Mouse (Mus musculus) MEL (cell line): ENCODE data around the gene Rnf130. TPM values are rescaled to one million over a fixed set of nuclear protein-coding genes. Genes with fewer than 3 reads are reported as not detected.

ENCODE experiments used
- DNase-seq: peaks from one replicate; pipeline ENCODE4 v3.0.0; 2011; ENCODE audit warnings: low read depth, low spot score
- H3K27ac ChIP-seq: 2 replicates; pipeline ENCODE4 v1.5.1; 2012; ENCODE audit warnings: low read depth, mild to moderate bottlenecking, control low read depth, low read length, moderate library complexity; ENCODE audit not compliant: control insufficient read depth
- H3K27me3 ChIP-seq, 2 experiments: fragments of 150-350 bp in 1 of 2; sonication (generic) in 1 of 2; 2 replicates each; pipeline ENCODE4 v1.6.1; 2012; ENCODE audit warnings: low read length in 2 of 2, mild to moderate bottlenecking in 2 of 2, improper control_type of control experiment in 1 of 2, moderate library complexity in 1 of 2; ENCODE audit not compliant: insufficient read depth in 2 of 2, control insufficient read depth in 1 of 2
- H3K36me3 ChIP-seq, 2 experiments: 2 replicates each; pipeline ENCODE4 v1.6.1; 2012 to 2014; ENCODE audit warnings: low read length in 2 of 2, improper control_type of control experiment in 1 of 2, inconsistent platforms in 1 of 2, mild to moderate bottlenecking in 1 of 2; ENCODE audit not compliant: insufficient read depth in 2 of 2, control insufficient read depth in 1 of 2
- H3K4me1 ChIP-seq, 2 experiments: fragments of 150-350 bp in 1 of 2; sonication (generic) in 1 of 2; 2 replicates each; pipeline ENCODE4 v1.6.1; 2012; ENCODE audit warnings: low read length in 2 of 2, improper control_type of control experiment in 1 of 2, mild to moderate bottlenecking in 1 of 2; ENCODE audit not compliant: insufficient read depth in 2 of 2, control insufficient read depth in 1 of 2
- H3K4me3 ChIP-seq, 2 experiments: fragments of 150-350 bp in 1 of 2; sonication (generic) in 1 of 2; 2 replicates each; pipeline ENCODE4 v1.5.1; 2012; ENCODE audit warnings: low read depth in 2 of 2, low read length in 2 of 2, mild to moderate bottlenecking in 2 of 2, moderate library complexity in 2 of 2, control low read depth in 1 of 2, improper control_type of control experiment in 1 of 2; ENCODE audit not compliant: control insufficient read depth in 1 of 2, insufficient read depth in 1 of 2
- H3K79me2 ChIP-seq: 2 replicates; pipeline ENCODE4 v1.6.1; 2012; ENCODE audit warnings: mild to moderate bottlenecking, low read length, moderate library complexity; ENCODE audit not compliant: control insufficient read depth, poor library complexity, insufficient read depth
- H3K9ac ChIP-seq: 2 replicates; pipeline ENCODE4 v1.6.1; 2012; ENCODE audit warnings: low read depth, mild to moderate bottlenecking, control low read depth, low read length, moderate library complexity; ENCODE audit not compliant: control insufficient read depth, poor library complexity, severe bottlenecking
- H3K9me3 ChIP-seq: fragments of 150-350 bp; sonication (generic); replicated peaks from 2 replicates; pipeline ENCODE4 v1.6.1; 2012; ENCODE audit warnings: mild to moderate bottlenecking, low read length, improper control_type of control experiment, moderate library complexity; ENCODE audit not compliant: insufficient read depth
- BHLHE40 ChIP-seq: IDR thresholded peaks from 2 replicates; pipeline ENCODE4 v1.6.1; 2012; ENCODE audit warnings: low read depth, mild to moderate bottlenecking, inconsistent platforms, low read length, improper control_type of control experiment, borderline replicate concordance
- CHD1 ChIP-seq: IDR thresholded peaks from 2 replicates; pipeline ENCODE4 v1.6.1; 2012; ENCODE audit warnings: low read depth, mild to moderate bottlenecking, inconsistent platforms, low read length, improper control_type of control experiment
- CHD2 ChIP-seq: IDR thresholded peaks from 2 replicates; pipeline ENCODE4 v1.6.1; 2011; ENCODE audit warnings: low read length, improper control_type of control experiment
- CTCF ChIP-seq, 3 experiments: IDR thresholded peaks in 2 of 3; conservative IDR thresholded peaks in 1 of 3; 2 replicates each; pipeline ENCODE4 v1.5.1; 2011 to 2012; ENCODE audit warnings: low read length in 3 of 3, low read depth in 2 of 3, mild to moderate bottlenecking in 2 of 3, improper control_type of control experiment in 1 of 3, inconsistent platforms in 1 of 3, mixed read lengths in 1 of 3, moderate library complexity in 1 of 3; ENCODE audit not compliant: control insufficient read depth in 1 of 3, insufficient read depth in 1 of 3, poor library complexity in 1 of 3, severe bottlenecking in 1 of 3
- ELF1 ChIP-seq: IDR thresholded peaks from 2 replicates; pipeline ENCODE4 v1.6.1; 2014; ENCODE audit warnings: low read depth, mild to moderate bottlenecking, inconsistent platforms, low read length, improper control_type of control experiment, moderate library complexity
- EP300 ChIP-seq, 2 experiments: IDR thresholded peaks; 2 replicates each; pipeline ENCODE4 v1.6.1; 2011; ENCODE audit warnings: improper control_type of control experiment in 2 of 2, low read length in 2 of 2, low read depth in 1 of 2, mild to moderate bottlenecking in 1 of 2
- GABPA ChIP-seq: IDR thresholded peaks from 2 replicates; pipeline ENCODE4 v1.6.1; 2012; ENCODE audit warnings: low read depth, mild to moderate bottlenecking, inconsistent platforms, low read length, improper control_type of control experiment, moderate library complexity
- GATA1 ChIP-seq: IDR thresholded peaks from 2 replicates; pipeline ENCODE4 v1.6.1; 2011; ENCODE audit warnings: low read depth, low read length, improper control_type of control experiment
- JUND ChIP-seq: IDR thresholded peaks from 2 replicates; pipeline ENCODE4 v1.6.1; 2011; ENCODE audit warnings: low read depth, mild to moderate bottlenecking, improper control_type of control experiment, low read length
- KAT2A ChIP-seq: conservative IDR thresholded peaks from 2 replicates; pipeline ENCODE4 v1.6.1; 2012; ENCODE audit warnings: low read depth, low read length, improper control_type of control experiment, inconsistent platforms
- MAFK ChIP-seq: IDR thresholded peaks from 2 replicates; pipeline ENCODE4 v1.6.1; 2011; ENCODE audit warnings: low read depth, mild to moderate bottlenecking, low read length, improper control_type of control experiment, borderline replicate concordance
- MAX ChIP-seq: IDR thresholded peaks from 2 replicates; pipeline ENCODE4 v1.6.1; 2011; ENCODE audit warnings: low read length, improper control_type of control experiment
- MAZ ChIP-seq: IDR thresholded peaks from 2 replicates; pipeline ENCODE4 v1.6.1; 2012; ENCODE audit warnings: low read depth, mild to moderate bottlenecking, inconsistent platforms, low read length, improper control_type of control experiment
- MEF2A ChIP-seq: IDR thresholded peaks from 2 replicates; pipeline ENCODE4 v1.6.1; 2014; ENCODE audit warnings: low read depth, mild to moderate bottlenecking, inconsistent platforms, low read length, improper control_type of control experiment; ENCODE audit not compliant: poor library complexity, insufficient replicate concordance, severe bottlenecking; ENCODE audit errors: extremely low read depth
- MXI1 ChIP-seq: IDR thresholded peaks from 2 replicates; pipeline ENCODE4 v1.6.1; 2011; ENCODE audit warnings: mild to moderate bottlenecking, low read depth, low read length, improper control_type of control experiment
- MYC ChIP-seq: IDR thresholded peaks from 2 replicates; pipeline ENCODE4 v1.6.1; 2011; ENCODE audit warnings: low read depth, mild to moderate bottlenecking, low read length, improper control_type of control experiment, moderate library complexity
- NELFE ChIP-seq: IDR thresholded peaks from 2 replicates; pipeline ENCODE4 v1.6.1; 2011; ENCODE audit warnings: low read depth, low read length, improper control_type of control experiment
- NRF1 ChIP-seq: IDR thresholded peaks from 2 replicates; pipeline ENCODE4 v1.6.1; 2014; ENCODE audit warnings: low read depth, mild to moderate bottlenecking, inconsistent platforms, low read length, improper control_type of control experiment, moderate library complexity; ENCODE audit not compliant: poor library complexity, insufficient read depth, severe bottlenecking
- POLR2AphosphoS2 ChIP-seq: IDR thresholded peaks from 2 replicates; pipeline ENCODE4 v1.6.1; 2011; ENCODE audit warnings: low read length, improper control_type of control experiment
- POLR2AphosphoS5 ChIP-seq: IDR thresholded peaks from 2 replicates; pipeline ENCODE4 v1.6.1; 2012; ENCODE audit warnings: low read depth, borderline replicate concordance, mild to moderate bottlenecking, inconsistent platforms, low read length, moderate library complexity, mixed read lengths
- RCOR1 ChIP-seq: IDR thresholded peaks from 2 replicates; pipeline ENCODE4 v1.6.1; 2012; ENCODE audit warnings: low read depth, mild to moderate bottlenecking, inconsistent platforms, low read length, improper control_type of control experiment
- SIN3A ChIP-seq: IDR thresholded peaks from 2 replicates; pipeline ENCODE4 v1.6.1; 2012; ENCODE audit warnings: low read length, improper control_type of control experiment, inconsistent platforms
- TAL1 ChIP-seq: IDR thresholded peaks from 2 replicates; pipeline ENCODE4 v1.6.1; 2012; ENCODE audit warnings: mild to moderate bottlenecking, inconsistent platforms, low read length, moderate library complexity, mixed read lengths
- TBP ChIP-seq: IDR thresholded peaks from 2 replicates; pipeline ENCODE4 v1.8.0; 2011; ENCODE audit warnings: low read depth, low read length, improper control_type of control experiment
- TCF12 ChIP-seq: IDR thresholded peaks from 2 replicates; pipeline ENCODE4 v1.6.1; 2014; ENCODE audit warnings: low read depth, mild to moderate bottlenecking, inconsistent platforms, low read length, improper control_type of control experiment, moderate library complexity
- UBTF ChIP-seq: IDR thresholded peaks from 2 replicates; pipeline ENCODE4 v1.6.1; 2012; ENCODE audit warnings: low read depth, mild to moderate bottlenecking, inconsistent platforms, low read length, improper control_type of control experiment, moderate library complexity, borderline replicate concordance; ENCODE audit not compliant: insufficient read depth
- USF1 ChIP-seq: IDR thresholded peaks from 2 replicates; pipeline ENCODE4 v1.6.1; 2014; ENCODE audit warnings: low read depth, mild to moderate bottlenecking, inconsistent platforms, low read length, improper control_type of control experiment, moderate library complexity
- USF2 ChIP-seq, 2 experiments: IDR thresholded peaks; 2 replicates each; pipeline ENCODE4 v1.6.1; 2011 to 2012; ENCODE audit warnings: improper control_type of control experiment in 2 of 2, low read length in 2 of 2, borderline replicate concordance in 1 of 2, inconsistent platforms in 1 of 2, low read depth in 1 of 2, mild to moderate bottlenecking in 1 of 2; ENCODE audit not compliant: insufficient read depth in 1 of 2
- ZC3H11A ChIP-seq: IDR thresholded peaks from 2 replicates; pipeline ENCODE4 v1.6.1; 2012; ENCODE audit warnings: low read depth, mild to moderate bottlenecking, inconsistent platforms, low read length, improper control_type of control experiment
- ZKSCAN1 ChIP-seq: IDR thresholded peaks from 2 replicates; pipeline ENCODE4 v1.6.1; 2012; ENCODE audit warnings: low read depth, mild to moderate bottlenecking, inconsistent platforms, low read length, improper control_type of control experiment, moderate library complexity
- ZNF384 ChIP-seq: IDR thresholded peaks from 2 replicates; pipeline ENCODE4 v1.6.1; 2012; ENCODE audit warnings: low read depth, mild to moderate bottlenecking, inconsistent platforms, low read length, improper control_type of control experiment
- polyA plus RNA-seq, 2 experiments: library from polyadenylated mRNA; stranded (reverse) in 1 of 2; unstranded in 1 of 2; fragments of >175 nt in 1 of 2; fragments of >200 nt in 1 of 2; gene quantifications; 2 replicates each; pipeline versions ENCODE4 v1.2.1 to v1.2.4; 2012; ENCODE audit warnings: low replicate concordance in 2 of 2, low read depth in 1 of 2; ENCODE audit not compliant: insufficient read length in 2 of 2, insufficient read depth in 1 of 2, missing spikeins in 1 of 2
- total RNA-seq: library from RNA; depleted of rRNA; stranded (reverse); fragments of 300-350 nt; gene quantifications from 2 replicates; pipeline ENCODE4 v1.2.3, GENCODE M21; 2012

Rnf130 gene
- total and polyA plus RNA-seq, 3 experiments = 59.5 to 507 (median 78.2) TPM

DNA sequence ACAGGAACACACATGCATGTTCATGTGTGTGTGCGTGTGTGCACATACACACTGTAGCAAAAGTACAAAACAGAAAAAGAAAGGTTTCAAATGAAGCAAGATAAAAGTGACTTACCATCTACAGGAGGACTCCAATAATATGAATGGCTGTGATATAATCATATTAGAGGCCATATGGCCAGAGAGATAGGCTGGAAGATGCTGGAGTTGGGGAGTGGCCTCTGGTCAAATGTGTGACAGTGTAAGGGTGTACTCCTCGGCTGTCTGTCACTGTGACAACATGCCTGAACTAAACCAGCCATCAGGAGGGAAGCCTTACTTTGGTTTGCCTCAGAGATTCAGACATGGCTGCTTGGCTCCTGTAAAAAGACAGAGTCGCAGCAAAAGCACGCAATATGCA is 40.1 kb upstream of the Rnf130 start (continued):
- peak; percentile 77 for TF ChIP-seq GATA1
- peak; percentile 54; the same call in 1 of the 2 replicates for TF ChIP-seq SIN3A
- peak; percentile 55 for TF ChIP-seq TAL1
- TF ChIP-seq JUND = no peak
- no peak for TF ChIP-seq USF1
- no peak for TF ChIP-seq ELF1
- no peak for TF ChIP-seq GABPA
- no peak for TF ChIP-seq CHD1
- no peak for TF ChIP-seq MAZ
- no peak for TF ChIP-seq KAT2A
- peak in 1 of 2 experiments; percentile 69; a peak in 2 of 4 replicates for TF ChIP-seq EP300 (IDR thresholded peaks at IDR 0.05; ENCODE audit: low read depth in 1 of 2, low read length in 2 of 2)

DNA sequence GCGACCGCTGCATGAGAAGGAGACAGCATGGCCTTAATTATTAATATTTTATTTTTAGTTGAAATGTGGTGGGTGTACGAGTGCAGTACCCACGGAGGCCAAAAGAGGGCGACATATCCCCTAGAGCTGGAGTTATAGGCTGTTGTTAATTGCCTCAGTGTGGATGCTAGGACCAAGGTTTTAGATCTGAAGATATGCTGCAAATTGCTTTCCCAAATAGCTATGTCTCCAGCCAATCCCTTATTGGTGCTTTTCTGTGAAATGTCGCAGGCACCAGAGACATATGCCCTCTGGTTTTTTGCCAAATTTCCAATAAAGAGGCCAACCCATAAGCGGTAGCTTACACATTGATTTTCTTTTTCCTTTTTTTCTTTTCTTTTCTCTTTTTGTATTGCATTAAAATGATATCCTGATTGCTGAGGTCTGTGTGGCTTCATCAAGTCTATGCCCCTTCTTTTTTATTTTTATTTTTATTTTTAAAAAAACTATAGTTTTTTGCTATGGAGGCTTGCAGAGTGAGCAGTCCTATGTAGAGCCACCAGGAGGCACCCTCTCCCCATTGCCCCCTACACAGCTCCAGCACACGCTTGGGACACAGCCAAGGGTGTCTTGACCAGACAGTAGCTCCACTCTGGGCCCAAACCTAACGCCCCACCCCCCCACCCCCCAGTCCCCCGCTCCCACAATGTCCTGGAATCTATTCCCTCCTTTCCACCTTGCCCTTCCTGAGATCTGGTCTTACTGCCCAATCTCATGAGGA is 38.7 kb upstream of the Rnf130 start:
- H3K27ac ChIP-seq = no peak overlapping the region
- peaks cover 24 to 30% of the 10 kb centered on the region in 2 experiments for H3K4me1 ChIP-seq
- no peak overlapping the region for H3K4me3 ChIP-seq
- no peaks in the 10 kb centered on the region for H3K9me3 ChIP-seq
- peaks cover 0 to 37% of the 10 kb centered on the region in 2 experiments; a peak in 2 of 4 replicates for H3K36me3 ChIP-seq
- no peaks in the 10 kb centered on the region for H3K79me2 ChIP-seq
- DNase-seq = peak; percentile 91
- H3K27me3 ChIP-seq = no peaks in the 10 kb centered on the region
- H3K9ac ChIP-seq = peak overlapping the region; percentile 43
- no peak for TF ChIP-seq POLR2AphosphoS2
- TF ChIP-seq TBP = no peak
- no peak for TF ChIP-seq ZKSCAN1
- no peak for TF ChIP-seq CHD1
- no peak for TF ChIP-seq CHD2
- no peak for TF ChIP-seq POLR2AphosphoS5
- TF ChIP-seq UBTF = no peak
- peak; percentile 61; the same call in 1 of the 2 replicates for TF ChIP-seq ZNF384
- TF ChIP-seq MAFK = no peak
- peak; percentile 95 to 98 (median 96) for TF ChIP-seq CTCF (IDR thresholded peaks at IDR 0.05 in 2 of 3, conservative IDR thresholded peaks at IDR 0.05 in 1 of 3; ENCODE audit: control insufficient read depth in 1 of 3, insufficient read depth in 1 of 3, low read depth in 2 of 3, low read length in 3 of 3, poor library complexity in 1 of 3, severe bottlenecking in 1 of 3)
- no peak for TF ChIP-seq MEF2A
- TF ChIP-seq USF1 = no peak
- TF ChIP-seq GABPA = no peak
- no peak for TF ChIP-seq NELFE
- TF ChIP-seq KAT2A = no peak
- peak; percentile 81 for TF ChIP-seq SIN3A
- peak; percentile 41; the same call in 1 of the 2 replicates for TF ChIP-seq MXI1
- TF ChIP-seq BHLHE40 = 0 out of 2 replicates have a peak, but pooled peaks have one; percentile 9
- TF ChIP-seq RCOR1 = no peak
- no peak; the same call in 1 of the 2 replicates for TF ChIP-seq MAZ
- TF ChIP-seq NRF1 = no peak
- peak; percentile 78 for TF ChIP-seq GATA1
- TF ChIP-seq MYC = peak; percentile 72; the same call in 1 of the 2 replicates
- TF ChIP-seq ZC3H11A = peak; percentile 97
- no peak for TF ChIP-seq MAX
- no peak for TF ChIP-seq USF2 (IDR thresholded peaks at IDR 0.05; ENCODE audit: borderline replicate concordance in 1 of 2, insufficient read depth in 1 of 2, low read depth in 1 of 2, low read length in 2 of 2)
- TF ChIP-seq TCF12 = peak; percentile 3; the same call in 1 of the 2 replicates
- no peak; a peak in 1 of 4 replicates for TF ChIP-seq EP300 (IDR thresholded peaks at IDR 0.05; ENCODE audit: low read depth in 1 of 2, low read length in 2 of 2)
